Mouse (Mus musculus): Measurements from ENCODE around the gene Qrfpr. TPM values are rescaled to one million over a fixed set of nuclear protein-coding genes. Genes with fewer than 3 reads are reported as not detected.

Gene Qrfpr
- polyA plus RNA-seq, 1 experiment from 2014 or later: 0.08 TPM

DNA sequence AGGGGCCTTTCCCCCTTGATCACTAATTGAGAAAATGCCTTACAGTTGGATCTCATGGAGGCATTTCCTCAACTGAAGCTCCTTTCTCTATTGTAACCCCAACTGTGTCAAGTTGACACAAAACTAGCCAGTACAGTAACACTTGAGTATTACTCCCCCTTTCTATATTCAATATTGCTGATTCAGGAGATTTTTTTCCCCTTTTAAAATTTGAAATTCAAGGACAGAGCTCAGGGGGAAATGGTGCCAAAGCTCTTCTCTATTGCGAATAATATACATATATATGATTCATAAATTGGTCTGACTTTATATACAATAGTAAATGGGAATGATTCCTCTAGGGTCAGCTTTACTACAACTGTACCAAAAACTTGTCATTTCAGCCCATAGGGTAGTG is 71.6 kb downstream of the Qrfpr start:
- WGBS: 9% methylated on average over 1 of the region's 1 CpGs
- ATAC-seq (ENCODE audit: extremely low read depth, insufficient number of reproducible peaks, low FRiP score, low TSS enrichment): no peak
- H3K36me3 ChIP-seq: no peaks in the 10 kb centered on the region
- peak overlapping the region; percentile 87 for H3K4me2 ChIP-seq
- H3K9me3 ChIP-seq: no peaks in the 10 kb centered on the region
- H3K4me3 ChIP-seq: peak overlapping the region; percentile 98
- H3K9ac ChIP-seq: no peak overlapping the region
- peaks cover 31% of the 10 kb centered on the region for H3K4me1 ChIP-seq
- H3K27ac ChIP-seq (replicated peaks): no peak overlapping the region
- H3K27me3 ChIP-seq (replicated peaks): no peaks in the 10 kb centered on the region

DNA sequence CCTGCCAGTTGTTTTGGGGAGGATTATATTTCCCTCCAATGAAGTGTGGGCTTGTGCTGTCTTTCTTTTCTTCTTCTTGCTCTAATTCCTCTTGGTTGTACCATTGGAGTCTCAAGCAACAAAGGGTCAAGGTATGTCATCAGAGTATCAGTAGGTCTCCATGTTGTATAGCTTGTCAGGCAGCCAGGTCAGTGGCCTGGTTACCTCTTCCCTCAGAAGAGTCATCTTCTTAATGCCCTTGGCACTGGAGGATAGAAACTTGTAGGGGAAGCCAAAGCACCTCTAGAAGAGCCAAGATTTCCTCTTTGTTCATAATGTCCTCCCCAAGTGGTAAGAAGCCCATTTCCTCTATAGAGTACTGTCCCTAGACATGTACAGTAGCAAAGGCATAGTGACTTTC is 83.1 kb downstream of the Qrfpr start:
- Histone ChIP-seq H3K9ac (no peak overlapping the region), H3K27ac (replicated peaks) (no peak overlapping the region), H3K4me1 (no peaks in the 10 kb centered on the region), H3K4me2 (no peak overlapping the region), H3K36me3 (no peaks in the 10 kb centered on the region), H3K27me3 (replicated peaks) (no peaks in the 10 kb centered on the region), H3K9me3 (peaks cover 5% of the 10 kb centered on the region), H3K4me3 (no peak overlapping the region)
- no peak for ATAC-seq (ENCODE audit: extremely low read depth, insufficient number of reproducible peaks, low FRiP score, low TSS enrichment)

DNA sequence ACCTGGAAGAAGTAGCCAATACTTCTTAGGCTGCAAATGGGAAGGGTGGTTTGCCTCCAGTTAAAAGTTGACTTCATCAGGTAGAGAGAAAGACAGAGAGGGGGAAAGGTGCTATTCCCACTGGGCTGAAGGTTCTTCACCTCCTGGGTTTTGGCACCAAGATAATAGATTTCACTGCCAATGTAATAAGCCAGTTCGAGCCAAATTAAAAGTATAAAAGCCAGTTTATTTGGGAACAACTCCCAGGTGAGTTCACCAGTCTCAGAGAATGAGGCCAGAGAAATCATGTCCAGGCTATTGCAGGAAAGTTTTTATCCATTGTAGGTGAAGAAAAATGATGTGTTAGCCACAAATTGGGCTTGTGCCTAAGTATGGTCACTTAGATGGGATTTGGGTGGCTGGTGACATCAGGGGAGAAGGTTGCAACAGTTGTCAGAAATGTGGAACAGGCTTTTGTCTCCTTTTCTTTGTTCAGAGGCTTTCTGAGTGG is 83.9 kb downstream of the Qrfpr start:
- 68% methylated on average over 1 of the region's 1 CpGs for WGBS
- no peak overlapping the region for H3K4me3 ChIP-seq
- no peaks in the 10 kb centered on the region for H3K27me3 ChIP-seq (replicated peaks)
- no peak overlapping the region for H3K27ac ChIP-seq (replicated peaks)
- H3K9ac ChIP-seq: no peak overlapping the region
- H3K4me1 ChIP-seq: no peaks in the 10 kb centered on the region
- no peak for ATAC-seq (ENCODE audit: extremely low read depth, insufficient number of reproducible peaks, low FRiP score, low TSS enrichment)
- peaks cover 5% of the 10 kb centered on the region for H3K9me3 ChIP-seq
- no peak overlapping the region for H3K4me2 ChIP-seq
- H3K36me3 ChIP-seq: no peaks in the 10 kb centered on the region

DNA sequence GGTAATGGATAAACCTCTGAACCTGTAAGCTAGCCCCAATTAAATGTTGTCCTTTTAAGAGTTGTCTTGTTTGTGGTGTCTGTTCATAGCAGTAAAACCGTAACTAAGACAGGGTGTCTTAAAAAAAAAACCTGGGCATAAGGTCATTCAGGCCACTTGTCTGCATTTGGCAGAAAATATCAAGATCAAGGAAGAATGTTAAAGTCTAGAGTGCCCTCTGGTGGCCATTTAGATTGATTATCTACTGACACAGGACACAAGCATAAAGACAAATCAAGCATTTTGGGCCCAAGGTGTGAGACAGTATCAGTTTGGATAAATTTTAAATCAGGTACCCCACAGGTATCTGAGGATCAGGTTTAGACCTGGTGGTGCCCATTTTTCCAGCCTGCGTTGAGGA is 84.6 kb downstream of the Qrfpr start:
- no peak for ATAC-seq (ENCODE audit: extremely low read depth, insufficient number of reproducible peaks, low FRiP score, low TSS enrichment)
- Histone ChIP-seq H3K36me3 (no peaks in the 10 kb centered on the region), H3K4me2 (no peak overlapping the region), H3K4me1 (no peaks in the 10 kb centered on the region), H3K27ac (replicated peaks) (no peak overlapping the region), H3K4me3 (no peak overlapping the region), H3K9ac (no peak overlapping the region), H3K9me3 (peaks cover 5% of the 10 kb centered on the region), H3K27me3 (replicated peaks) (no peaks in the 10 kb centered on the region)
- WGBS: 56% methylated on average over 2 of the region's 2 CpGs

DNA sequence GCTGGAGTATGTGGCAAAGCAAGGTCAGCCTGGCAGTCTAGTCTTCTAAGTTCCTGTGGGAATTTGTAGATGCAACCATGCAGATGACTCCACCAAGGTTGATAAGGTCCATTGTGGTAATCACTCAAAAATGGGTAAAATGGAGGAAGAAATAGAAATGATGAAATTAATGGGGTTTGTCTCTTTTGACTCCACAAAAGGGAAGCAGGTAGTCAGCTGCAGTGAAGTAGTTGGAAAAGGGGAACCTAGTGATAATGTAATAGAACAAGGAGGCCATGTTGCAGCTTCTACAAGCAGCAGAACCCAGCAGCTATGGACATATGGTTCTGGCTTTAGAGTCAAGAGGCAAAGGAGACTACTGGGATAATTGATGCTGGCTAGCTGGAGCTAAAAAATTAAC is 86.0 kb downstream of the Qrfpr start:
- ATAC-seq (ENCODE audit: extremely low read depth, insufficient number of reproducible peaks, low FRiP score, low TSS enrichment): no peak
- Histone ChIP-seq H3K4me3 (no peak overlapping the region), H3K36me3 (no peaks in the 10 kb centered on the region), H3K9me3 (peaks cover 3% of the 10 kb centered on the region), H3K4me1 (no peaks in the 10 kb centered on the region), H3K4me2 (no peak overlapping the region), H3K9ac (no peak overlapping the region), H3K27me3 (replicated peaks) (no peaks in the 10 kb centered on the region), H3K27ac (replicated peaks) (no peak overlapping the region)

Other genes starting within 250 kb of the Qrfpr start
- gene Mccc1, start 221.6 kb downstream of the Qrfpr start, polyA plus RNA-seq (2015; fragmentation: Nextera tagmentation; extraction: Ambion mirVana): 47.5 and 53.0 TPM in 2 replicates
- 0.07 TPM in 1 of 2 replicates, not detected in the other for gene Ccdc144b, start 168.8 kb downstream of the Qrfpr start, polyA plus RNA-seq (2015; fragmentation: Nextera tagmentation; extraction: Ambion mirVana)
- gene Acad9, start 156.3 kb downstream of the Qrfpr start, polyA plus RNA-seq (2015; fragmentation: Nextera tagmentation; extraction: Ambion mirVana): 70.7 and 74.0 TPM in 2 replicates
- gene D3Ertd254e, start 71.3 kb downstream of the Qrfpr start, polyA plus RNA-seq (2015; fragmentation: Nextera tagmentation; extraction: Ambion mirVana): 4.1 and 4.8 TPM in 2 replicates